Mouse (Mus musculus) lung, postnatal 0 days (tissue): ENCODE data around the gene Hist1h4d.

Experiments used
- CTCF ChIP-seq: IDR thresholded peaks from 2 replicates; pipeline ENCODE4 v1.5.1; 2016; ENCODE audit warnings: antibody characterized with exemption, mild to moderate bottlenecking
- EP300 ChIP-seq: IDR thresholded peaks from 2 replicates; pipeline ENCODE4 v1.6.1; 2016; ENCODE audit warnings: antibody characterized with exemption, mild to moderate bottlenecking, control low read depth

DNA sequence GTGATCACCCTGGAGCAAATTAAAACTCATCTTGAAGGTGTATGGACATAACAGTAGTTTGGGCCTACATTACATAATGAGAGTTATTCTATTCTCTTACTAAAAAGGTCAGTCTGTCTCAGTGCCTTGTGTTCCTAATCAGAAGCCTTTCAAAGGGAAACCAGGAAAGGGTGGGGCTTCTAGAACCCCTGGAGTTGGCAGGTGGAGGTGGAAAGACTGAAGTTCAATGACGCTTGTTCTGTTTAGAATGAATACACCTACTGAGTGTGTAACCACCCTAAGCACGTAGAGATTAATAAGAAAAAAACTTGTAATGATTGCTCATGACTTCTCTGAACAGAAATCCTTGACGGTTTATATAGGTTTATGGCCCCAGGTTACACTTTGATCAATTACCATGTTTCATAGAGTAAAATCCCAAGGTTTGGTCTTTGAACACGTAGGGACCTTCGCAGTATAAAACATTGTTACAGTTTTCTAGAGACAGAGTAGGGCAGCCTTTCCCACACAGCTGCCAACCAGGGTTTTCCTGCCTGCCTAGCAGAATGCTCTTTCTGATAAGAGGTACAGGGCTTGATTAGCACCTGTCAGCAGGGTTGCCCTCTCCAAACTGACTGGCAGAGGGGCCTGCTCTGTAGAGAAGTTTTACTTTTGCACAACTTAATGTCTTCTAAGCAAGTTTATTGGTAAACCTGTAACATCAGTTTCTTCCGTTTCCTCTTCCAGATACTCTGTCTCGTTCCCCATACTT, 14.4 kb downstream of the Hist1h4d start:
- TF ChIP-seq CTCF, result no peak
- TF ChIP-seq EP300, result no peak
